Mouse (Mus musculus): Measurements from ENCODE around the gene Ptpn12. TPM values are rescaled to one million over a fixed set of nuclear protein-coding genes. Genes with fewer than 3 reads are reported as not detected.

The Ptpn12 gene
- polyA plus RNA-seq, 1 experiment from 2014 or later = 23.3 TPM

- Histone ChIP-seq H3K27ac (ENCODE audit: low read depth, low read length) (no peak overlapping the region), H3K9ac (ENCODE audit: low read depth, low read length) (no peak overlapping the region), H3K4me1 (replicated peaks; ENCODE audit: control insufficient read depth, insufficient read depth, low read length) (0 out of 2 replicates have a peak, but pooled peaks cover 3% of the 10 kb centered on the region), H3K4me3 (ENCODE audit: low read depth, low read length) (no peak overlapping the region), H3K4me2 (no peak overlapping the region), H3K9me3 (ENCODE audit: control insufficient read depth, low read length) (no peaks in the 10 kb centered on the region), H3K36me3 (ENCODE audit: control insufficient read depth, insufficient read depth, low read length) (no peaks in the 10 kb centered on the region), H3K27me3 (replicated peaks; ENCODE audit: control insufficient read depth, insufficient read depth, low read length) (no peaks in the 10 kb centered on the region)
- DNase-seq (ENCODE audit: low spot score) (no peak), ATAC-seq (replicated peaks; ENCODE audit: low FRiP score) (no peak; the same call in 1 of the 2 replicates)
- WGBS = 58% methylated on average over 9 of the region's 9 CpGs
Measured at GRCm38 (mm10) chr5:20968493-20968892, 87.2 kb downstream of the Ptpn12 start.

GRCm38 (mm10) chr5:20967942-20968341, 87.8 kb downstream of the Ptpn12 start:
- Histone ChIP-seq H3K4me3 (ENCODE audit: low read depth, low read length) (no peak overlapping the region), H3K4me1 (replicated peaks; ENCODE audit: control insufficient read depth, insufficient read depth, low read length) (0 out of 2 replicates have a peak, but pooled peaks cover 3% of the 10 kb centered on the region), H3K27me3 (replicated peaks; ENCODE audit: control insufficient read depth, insufficient read depth, low read length) (no peaks in the 10 kb centered on the region), H3K27ac (ENCODE audit: low read depth, low read length) (no peak overlapping the region), H3K9me3 (ENCODE audit: control insufficient read depth, low read length) (no peaks in the 10 kb centered on the region), H3K9ac (ENCODE audit: low read depth, low read length) (no peak overlapping the region), H3K4me2 (no peak overlapping the region), H3K36me3 (ENCODE audit: control insufficient read depth, insufficient read depth, low read length) (no peaks in the 10 kb centered on the region)
- 23% methylated on average over 4 of the region's 4 CpGs for WGBS
- DNase-seq (ENCODE audit: low spot score) (no peak), ATAC-seq (replicated peaks; ENCODE audit: low FRiP score) (peak; percentile 54; the same call in 1 of the 2 replicates)

- H3K4me1 ChIP-seq (replicated peaks; ENCODE audit: control insufficient read depth, insufficient read depth, low read length) = peaks cover 6% of the 10 kb centered on the region; the same call in 1 of the 2 replicates
- H3K27me3 ChIP-seq (replicated peaks; ENCODE audit: control insufficient read depth, insufficient read depth, low read length) = no peaks in the 10 kb centered on the region
- no peak overlapping the region for H3K4me2 ChIP-seq
- no peaks in the 10 kb centered on the region for H3K9me3 ChIP-seq (ENCODE audit: control insufficient read depth, low read length)
- ATAC-seq (replicated peaks; ENCODE audit: low FRiP score) = no peak
- no peak overlapping the region for H3K9ac ChIP-seq (ENCODE audit: low read depth, low read length)
- H3K36me3 ChIP-seq (ENCODE audit: control insufficient read depth, insufficient read depth, low read length) = no peaks in the 10 kb centered on the region
- 86% methylated on average over 6 of the region's 6 CpGs for WGBS
- no peak for DNase-seq (ENCODE audit: low spot score)
- no peak overlapping the region for H3K4me3 ChIP-seq (ENCODE audit: low read depth, low read length)
- no peak overlapping the region for H3K27ac ChIP-seq (ENCODE audit: low read depth, low read length)
Measured at GRCm38 (mm10) chr5:20964446-20964845, 91.3 kb downstream of the Ptpn12 start.

GRCm38 (mm10) chr5:20963295-20963694, 92.4 kb downstream of the Ptpn12 start:
- ATAC-seq (replicated peaks; ENCODE audit: low FRiP score) (no peak), DNase-seq (ENCODE audit: low spot score) (no peak)
- H3K9me3 ChIP-seq (ENCODE audit: control insufficient read depth, low read length) = no peaks in the 10 kb centered on the region
- no peak overlapping the region for H3K4me3 ChIP-seq (ENCODE audit: low read depth, low read length)
- H3K27me3 ChIP-seq (replicated peaks; ENCODE audit: control insufficient read depth, insufficient read depth, low read length) = no peaks in the 10 kb centered on the region
- peaks cover 6% of the 10 kb centered on the region; the same call in 1 of the 2 replicates for H3K4me1 ChIP-seq (replicated peaks; ENCODE audit: control insufficient read depth, insufficient read depth, low read length)
- no peaks in the 10 kb centered on the region for H3K36me3 ChIP-seq (ENCODE audit: control insufficient read depth, insufficient read depth, low read length)
- H3K4me2 ChIP-seq = no peak overlapping the region
- WGBS = 93% methylated on average over 9 of the region's 9 CpGs
- H3K9ac ChIP-seq (ENCODE audit: low read depth, low read length) = no peak overlapping the region
- no peak overlapping the region for H3K27ac ChIP-seq (ENCODE audit: low read depth, low read length)

- no peak overlapping the region for H3K27ac ChIP-seq (ENCODE audit: low read depth, low read length)
- ATAC-seq (replicated peaks; ENCODE audit: low FRiP score) = no peak
- DNase-seq (ENCODE audit: low spot score) = no peak
- no peaks in the 10 kb centered on the region for H3K27me3 ChIP-seq (replicated peaks; ENCODE audit: control insufficient read depth, insufficient read depth, low read length)
- H3K4me3 ChIP-seq (ENCODE audit: low read depth, low read length) = no peak overlapping the region
- H3K4me1 ChIP-seq (replicated peaks; ENCODE audit: control insufficient read depth, insufficient read depth, low read length) = peaks cover 3% of the 10 kb centered on the region; the same call in 1 of the 2 replicates
- no peak overlapping the region for H3K9ac ChIP-seq (ENCODE audit: low read depth, low read length)
- H3K9me3 ChIP-seq (ENCODE audit: control insufficient read depth, low read length) = peaks cover 5% of the 10 kb centered on the region; the same call in 1 of the 2 replicates
- H3K36me3 ChIP-seq (ENCODE audit: control insufficient read depth, insufficient read depth, low read length) = peaks cover 6% of the 10 kb centered on the region
- no peak overlapping the region for H3K4me2 ChIP-seq
- 91% methylated on average over 2 of the region's 2 CpGs for WGBS
Measured at GRCm38 (mm10) chr5:20960927-20961326, 94.8 kb downstream of the Ptpn12 start.

- Histone ChIP-seq H3K27ac (ENCODE audit: low read depth, low read length) (0 out of 2 replicates have a peak within 1 kb of the TSS, but pooled peaks have one; percentile 23), H3K36me3 (ENCODE audit: control insufficient read depth, insufficient read depth, low read length) (peaks cover 6% of the 10 kb centered on the region), H3K4me1 (replicated peaks; ENCODE audit: control insufficient read depth, insufficient read depth, low read length) (peaks cover 11% of the 10 kb centered on the region; the same call in 1 of the 2 replicates), H3K9ac (ENCODE audit: low read depth, low read length) (peak within 1 kb of the TSS; percentile 20; the same call in 1 of the 2 replicates), H3K4me3 (ENCODE audit: low read depth, low read length) (no peak within 1 kb of the TSS), H3K9me3 (ENCODE audit: control insufficient read depth, low read length) (peaks cover 5% of the 10 kb centered on the region; the same call in 1 of the 2 replicates), H3K27me3 (replicated peaks; ENCODE audit: control insufficient read depth, insufficient read depth, low read length) (no peaks in the 10 kb centered on the region), H3K4me2 (peak within 1 kb of the TSS; percentile 23)
- DNase-seq (ENCODE audit: low spot score) (no peak), ATAC-seq (replicated peaks; ENCODE audit: low FRiP score) (no peak)
- 86% methylated on average over 3 of the region's 3 CpGs for WGBS
Measured at GRCm38 (mm10) chr5:20956298-20956697, 99.4 kb downstream of the Ptpn12 start, which contains the start of gene Rsbn1l. TSS of gene Rsbn1l (minus strand) at chr5:20956398.

GRCm38 (mm10) chr5:20955114-20955835, 100.4 kb downstream of the Ptpn12 start:
- 37% methylated on average over 13 of the region's 13 CpGs for WGBS
- Histone ChIP-seq H3K9me3 (ENCODE audit: control insufficient read depth, low read length) (peaks cover 5% of the 10 kb centered on the region; the same call in 1 of the 2 replicates), H3K4me2 (peak overlapping the region; percentile 23), H3K36me3 (ENCODE audit: control insufficient read depth, insufficient read depth, low read length) (peaks cover 6% of the 10 kb centered on the region), H3K9ac (ENCODE audit: low read depth, low read length) (peak overlapping the region; percentile 20; the same call in 1 of the 2 replicates), H3K4me3 (ENCODE audit: low read depth, low read length) (no peak overlapping the region), H3K27ac (ENCODE audit: low read depth, low read length) (0 out of 2 replicates have a peak overlapping the region, but pooled peaks have one; percentile 23), H3K27me3 (replicated peaks; ENCODE audit: control insufficient read depth, insufficient read depth, low read length) (no peaks in the 10 kb centered on the region), H3K4me1 (replicated peaks; ENCODE audit: control insufficient read depth, insufficient read depth, low read length) (peaks cover 9% of the 10 kb centered on the region; the same call in 1 of the 2 replicates)
- DNase-seq (ENCODE audit: low spot score) = no peak
- ATAC-seq (replicated peaks; ENCODE audit: low FRiP score) = no peak

- Histone ChIP-seq H3K36me3 (ENCODE audit: control insufficient read depth, insufficient read depth, low read length) (peaks cover 6% of the 10 kb centered on the region; the same call in 1 of the 2 replicates), H3K27ac (ENCODE audit: low read depth, low read length) (peak overlapping the region; percentile 85), H3K9me3 (ENCODE audit: control insufficient read depth, low read length) (peaks cover 5% of the 10 kb centered on the region; the same call in 1 of the 2 replicates), H3K4me1 (replicated peaks; ENCODE audit: control insufficient read depth, insufficient read depth, low read length) (peaks cover 16% of the 10 kb centered on the region), H3K9ac (ENCODE audit: low read depth, low read length) (peak overlapping the region; percentile 99), H3K4me2 (peak overlapping the region; percentile 79), H3K27me3 (replicated peaks; ENCODE audit: control insufficient read depth, insufficient read depth, low read length) (no peaks in the 10 kb centered on the region), H3K4me3 (ENCODE audit: low read depth, low read length) (peak overlapping the region; percentile 99)
- WGBS = 11% methylated on average over 9 of the region's 9 CpGs
- DNase-seq (ENCODE audit: low spot score) = no peak
- no peak for ATAC-seq (replicated peaks; ENCODE audit: low FRiP score)
Measured at GRCm38 (mm10) chr5:20952337-20952925, 103.3 kb downstream of the Ptpn12 start.
